Mouse (Mus musculus) urinary bladder, postnatal 36 days (tissue): ENCODE measurements around the gene Amhr2.

Experiments
- DNase-seq, 2 experiments: peaks; one replicate each; pipeline ENCODE4 v3.0.0; 2022; ENCODE audit warnings: low spot score in 2 of 2, mixed read lengths in 1 of 2

Gene Amhr2

DNA sequence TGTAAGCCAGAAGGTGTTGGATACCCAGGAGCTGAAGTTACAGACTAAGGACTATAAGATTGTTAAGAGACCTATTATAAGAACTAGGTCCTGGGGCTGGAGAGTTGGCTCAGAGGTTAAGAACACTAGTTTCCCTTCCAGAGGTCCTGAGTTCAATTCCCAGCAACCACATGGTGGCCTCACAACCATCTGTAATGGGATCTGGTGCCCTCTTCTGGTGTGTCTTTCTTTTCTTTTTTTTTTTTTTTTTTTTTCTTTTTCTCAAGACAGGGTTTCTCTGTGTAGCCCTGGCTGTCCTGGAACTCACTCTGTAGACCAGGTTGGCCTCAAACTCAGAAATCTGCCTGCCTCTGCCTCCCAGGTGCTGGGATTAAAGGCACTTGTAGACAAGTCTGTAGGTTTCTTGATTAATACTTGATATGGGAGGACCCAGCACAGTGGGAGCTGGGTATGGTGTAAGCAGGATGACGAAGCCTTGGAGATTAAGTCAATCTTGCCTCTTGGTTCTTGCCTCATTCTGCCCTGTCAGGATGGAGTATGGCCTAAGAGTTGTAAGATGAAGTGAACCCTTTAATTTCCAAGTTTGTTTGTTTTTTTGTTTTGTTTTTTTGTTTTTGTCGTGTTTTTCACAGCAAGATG is 21.4 kb upstream of the Amhr2 start:
- no peak for DNase-seq

DNA sequence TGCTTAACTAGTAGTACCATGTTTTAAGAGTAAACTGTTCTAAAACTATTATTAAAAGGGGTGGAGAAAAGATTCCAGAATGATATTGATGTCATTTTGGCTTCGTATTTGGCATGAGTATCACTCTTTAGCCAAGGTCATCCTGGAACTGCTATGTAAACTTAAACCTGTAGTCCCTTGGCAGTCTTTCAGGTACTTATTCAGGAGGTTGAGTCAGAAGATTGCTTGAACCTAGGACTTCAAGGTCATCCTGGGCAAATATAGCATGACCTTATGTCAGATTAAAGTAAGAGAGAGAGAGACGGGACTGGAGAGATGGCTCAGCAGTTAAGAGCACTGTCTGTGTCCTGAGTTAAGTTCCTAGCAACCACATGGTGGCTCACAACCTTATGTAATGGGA is 20.5 kb upstream of the Amhr2 start:
- no peak for DNase-seq

DNA sequence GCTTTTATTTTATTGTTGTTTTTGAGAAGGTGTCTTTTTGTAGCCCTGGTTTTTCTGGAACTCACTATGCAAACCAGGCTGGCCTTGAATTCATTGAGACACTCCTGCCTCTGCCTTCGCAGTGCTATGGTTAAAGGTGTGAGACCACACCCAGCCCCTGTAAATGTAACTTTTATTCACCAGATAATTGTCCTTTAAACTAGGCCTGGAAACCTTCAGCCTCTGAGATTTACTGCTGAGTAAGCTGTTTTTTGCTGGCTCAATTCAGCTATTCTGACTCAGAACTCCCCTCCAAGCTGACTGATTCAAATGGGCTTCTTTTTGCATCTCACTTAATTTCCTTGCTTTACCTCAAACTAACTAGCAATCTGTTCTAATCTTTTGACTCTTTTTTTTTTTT is 18.2 kb upstream of the Amhr2 start:
- no peak for DNase-seq

DNA sequence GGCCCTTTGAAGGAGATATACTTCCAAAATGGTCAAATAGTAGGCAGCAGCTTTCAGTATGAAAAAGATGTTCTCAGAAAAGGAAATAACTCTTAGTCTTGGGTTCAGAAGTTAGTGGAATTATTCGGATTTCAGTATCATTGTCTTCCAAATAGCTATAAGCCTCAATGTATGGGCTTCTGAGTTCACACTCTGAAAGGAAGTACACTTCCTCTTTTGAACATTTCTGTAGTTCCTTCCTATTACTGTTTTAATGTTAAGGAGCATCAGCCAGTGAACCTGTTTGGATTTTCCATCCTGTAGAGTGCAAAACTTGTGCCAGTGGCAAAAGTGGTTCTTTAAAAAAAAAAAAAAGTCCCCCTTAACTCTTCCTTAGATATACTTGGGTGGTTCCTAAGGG is 13.1 kb upstream of the Amhr2 start:
- no peak for DNase-seq

DNA sequence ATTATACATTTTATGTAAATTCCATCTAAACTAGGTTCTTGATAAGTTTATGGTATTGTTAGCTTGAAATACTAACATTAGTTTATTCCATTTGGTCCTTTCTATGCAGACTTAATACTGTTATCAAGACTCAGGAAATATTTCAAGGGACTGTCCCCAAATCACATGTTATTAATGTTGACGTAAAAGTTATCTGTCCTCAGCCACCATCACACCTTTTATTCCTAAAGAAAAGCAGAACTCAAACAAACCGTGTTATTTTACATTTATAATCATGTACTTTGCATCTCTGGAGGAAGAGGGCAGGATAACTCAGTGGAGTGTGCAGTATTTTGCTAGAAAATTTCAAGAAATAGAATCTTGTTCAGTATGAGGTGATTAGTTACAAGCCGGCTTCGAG is 12.0 kb upstream of the Amhr2 start:
- DNase-seq, result no peak

DNA sequence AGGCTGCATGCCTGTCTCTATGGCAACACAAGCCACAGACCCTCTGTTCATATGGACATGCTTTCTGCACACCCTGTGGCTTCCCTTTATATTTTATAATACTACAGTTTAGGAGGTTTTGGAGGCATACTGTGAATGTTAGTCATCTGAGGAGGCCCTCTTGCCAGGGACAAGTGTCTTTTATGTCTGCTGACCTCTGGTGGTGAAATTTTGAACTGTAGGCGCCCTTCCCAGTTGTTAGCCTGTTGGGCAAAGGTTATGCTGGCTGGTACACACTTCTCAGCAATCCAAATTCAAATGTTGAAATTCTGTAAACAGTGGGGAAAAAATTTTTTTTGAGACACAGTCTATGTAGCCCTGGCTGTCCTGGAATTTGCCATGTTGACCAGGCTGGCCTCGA is 2.7 kb upstream of the Amhr2 start:
- DNase-seq, result peak; percentile 86 to 91

DNA sequence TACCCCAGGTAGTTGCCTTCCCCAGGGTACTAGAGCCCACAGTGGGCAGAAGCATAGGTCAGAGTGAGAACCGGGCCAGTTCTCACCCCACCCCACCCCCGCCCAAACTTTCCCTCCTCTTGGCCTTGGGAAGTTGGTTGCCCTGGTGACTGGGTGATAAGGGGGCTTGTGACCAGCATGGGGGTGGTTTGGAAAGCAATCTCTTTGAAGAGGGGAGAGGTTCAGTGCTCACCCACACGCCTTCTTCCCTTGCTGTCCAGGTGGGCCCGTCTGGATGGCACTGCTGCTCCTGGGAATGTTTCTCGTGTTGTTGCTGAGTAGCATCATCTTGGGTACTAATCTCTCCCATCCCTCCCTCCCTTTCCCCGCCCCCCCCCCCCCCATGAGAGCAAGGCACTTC is 1.3 kb downstream of the Amhr2 start:
- no peak for DNase-seq

DNA sequence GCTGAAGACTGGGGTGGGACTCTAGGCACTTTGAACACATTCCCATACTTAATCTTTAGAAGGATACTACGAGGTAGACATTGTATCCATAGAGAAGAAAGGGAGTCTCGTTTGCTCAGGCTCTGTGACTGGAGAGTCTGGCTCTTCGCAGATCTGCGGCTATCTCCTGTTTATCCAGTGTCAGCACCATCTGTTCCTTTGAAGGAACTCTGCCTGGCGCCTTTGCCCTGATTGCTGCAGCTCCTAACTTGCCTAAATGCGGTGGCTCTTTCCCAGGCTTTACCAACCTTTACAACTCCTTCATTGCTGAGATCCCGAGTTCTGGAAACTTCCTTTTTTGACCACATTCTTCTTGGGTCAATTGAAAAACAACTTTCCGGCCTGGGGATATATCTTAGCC is 4.2 kb downstream of the Amhr2 start:
- DNase-seq, result no peak

DNA sequence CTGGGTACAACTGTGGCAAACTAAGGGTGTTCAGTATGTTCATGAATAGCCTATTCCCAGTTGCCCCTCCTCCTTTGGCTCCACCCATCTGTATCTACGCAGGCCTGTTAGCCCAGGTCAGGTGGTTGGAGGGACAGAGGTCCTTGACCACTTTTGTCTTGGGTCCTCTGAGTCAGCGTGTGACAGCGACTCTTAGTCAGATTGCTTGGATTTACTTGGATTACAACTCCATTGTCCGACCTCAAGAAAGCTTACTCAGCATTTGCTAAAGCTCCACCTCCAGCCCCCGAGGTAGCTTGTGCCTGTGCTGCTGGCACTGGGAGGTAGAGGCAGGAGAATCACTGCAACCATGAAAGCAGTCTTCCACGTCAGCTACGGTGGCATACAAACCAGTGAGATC is 5.8 kb downstream of the Amhr2 start:
- no peak for DNase-seq

DNA sequence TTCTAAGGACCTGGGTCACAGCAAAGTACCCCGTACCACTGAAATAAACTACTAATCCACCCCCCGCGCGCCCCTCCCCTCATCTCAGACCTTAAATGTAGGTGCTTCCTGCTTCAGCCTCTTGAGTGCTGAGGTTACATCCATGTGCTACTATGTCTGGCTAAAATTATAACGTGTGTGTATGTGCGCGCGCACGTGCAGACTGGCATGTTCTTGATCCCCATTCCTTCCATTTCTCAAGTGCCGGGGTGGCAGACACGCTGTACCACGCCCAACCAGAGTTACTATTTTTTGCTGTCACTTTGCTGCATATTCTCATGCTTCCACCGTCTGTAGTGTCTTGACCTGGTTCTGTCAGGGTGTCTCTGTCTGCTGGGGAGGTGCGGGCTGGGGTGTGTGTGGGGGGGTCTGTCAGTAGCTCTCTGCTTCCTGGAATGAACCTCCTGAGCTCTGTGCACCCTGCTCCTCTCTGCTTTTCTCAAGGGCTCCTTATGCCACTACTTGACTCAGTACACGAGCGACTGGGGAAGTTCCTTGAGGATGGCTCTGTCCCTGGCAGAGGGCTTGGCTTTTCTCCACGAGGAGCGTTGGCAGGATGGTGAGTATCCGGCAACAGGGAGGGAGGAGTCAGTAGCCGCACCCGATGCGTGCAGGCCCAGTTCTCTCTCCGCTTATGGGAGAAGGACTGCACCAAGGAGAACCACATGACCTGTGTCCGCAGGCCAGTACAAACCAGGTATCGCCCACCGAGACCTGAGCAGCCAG is 6.7 kb downstream of the Amhr2 start:
- no peak for DNase-seq

DNA sequence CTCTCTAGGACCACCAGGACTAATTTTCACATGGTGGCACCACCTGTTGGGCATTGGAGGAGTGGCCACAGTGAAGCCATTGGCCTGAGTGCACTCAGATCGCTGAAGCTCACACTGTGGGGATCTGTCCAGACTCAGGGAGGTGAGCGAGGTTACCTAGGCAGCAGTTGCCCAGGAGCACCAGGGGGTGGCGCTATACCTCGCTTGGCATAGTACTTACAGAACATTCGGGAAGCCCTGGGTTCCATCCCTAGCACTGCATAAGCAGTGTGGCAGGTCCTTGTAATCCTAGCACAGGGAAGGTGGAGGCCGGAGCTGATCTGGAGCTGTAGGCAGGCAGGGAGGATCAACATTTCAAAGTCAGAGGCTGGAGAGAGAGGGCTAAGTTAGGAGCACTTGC is 10.8 kb downstream of the Amhr2 start:
- no peak for DNase-seq

DNA sequence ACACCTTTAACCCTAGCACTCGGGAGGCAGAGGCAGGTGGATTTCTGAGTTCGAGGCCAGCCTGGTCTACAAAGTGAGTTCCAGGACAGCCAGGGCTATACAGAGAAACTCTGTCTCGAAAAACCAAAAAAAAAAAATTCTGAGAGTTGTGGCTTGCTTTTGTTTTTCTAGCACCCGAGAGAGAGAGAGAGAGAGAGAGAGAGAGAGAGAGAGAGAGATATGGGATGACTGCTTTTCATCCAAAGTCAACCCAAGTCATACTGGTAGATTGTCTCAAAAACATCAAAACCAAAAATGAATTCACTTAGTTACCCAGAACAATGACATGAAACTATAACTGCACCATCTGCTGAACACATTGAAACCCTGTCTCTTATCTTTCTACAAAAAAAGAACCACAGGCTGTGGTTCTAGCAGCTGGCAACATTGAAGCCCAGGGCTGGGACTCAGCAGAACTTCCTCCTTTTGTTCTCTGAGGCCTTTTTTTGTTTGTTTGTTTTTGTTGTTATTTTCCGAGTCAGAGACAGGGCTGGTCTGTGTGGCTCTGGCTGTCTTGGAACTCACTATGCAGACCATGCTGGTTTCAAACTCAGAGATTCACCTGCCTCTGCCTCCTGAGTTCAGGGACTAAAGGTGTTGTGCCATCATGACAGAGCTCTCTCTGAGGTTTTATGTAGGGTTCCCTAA is 13.0 kb downstream of the Amhr2 start:
- no peak for DNase-seq

DNA sequence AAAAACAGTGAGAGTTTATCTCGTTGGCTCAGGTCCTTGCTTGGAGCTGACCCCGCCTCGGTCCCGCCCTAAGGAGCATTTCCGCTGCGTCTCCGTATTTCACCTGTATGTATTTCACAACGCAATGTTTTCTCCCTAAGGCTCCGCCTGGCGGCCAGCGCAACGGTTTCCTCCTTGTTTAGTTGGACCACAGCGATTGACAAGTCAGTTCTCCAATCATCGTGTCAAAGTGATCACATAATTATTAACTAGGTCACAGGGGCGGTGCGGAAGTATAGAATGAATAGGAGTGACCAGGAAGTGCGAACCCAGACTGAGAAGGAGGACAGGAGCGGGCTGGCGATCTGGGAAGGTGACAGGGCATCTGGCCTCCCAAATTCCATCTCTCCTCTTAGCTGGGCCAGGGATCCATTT is 13.7 kb downstream of the Amhr2 start, which contains the start of gene Prr13:
Gene Prr13 (plus strand): TSS at position 125 of the 414 bp plus-strand sequence.
- peak; percentile 89 to 94 for DNase-seq

DNA sequence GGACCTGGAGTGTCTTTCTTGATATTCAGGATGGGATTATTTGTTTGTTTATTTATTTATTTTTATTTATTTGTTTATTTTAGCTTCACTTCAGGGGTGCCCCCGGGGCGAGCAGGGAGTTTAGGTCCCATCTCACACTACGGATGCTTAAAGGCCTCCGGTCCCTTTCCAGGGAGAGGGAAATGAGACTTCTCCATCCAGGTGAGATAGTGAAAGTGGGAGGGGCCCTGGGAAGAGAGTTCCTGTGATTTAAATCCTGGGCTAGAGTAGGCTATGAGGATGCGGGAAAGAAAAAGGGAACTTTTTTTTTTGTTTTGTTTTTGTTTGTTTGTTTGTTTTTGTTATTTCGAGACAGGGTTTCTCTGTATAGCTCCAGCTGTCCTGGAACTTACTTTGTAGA is 14.2 kb downstream of the Amhr2 start:
- DNase-seq, result no peak

DNA sequence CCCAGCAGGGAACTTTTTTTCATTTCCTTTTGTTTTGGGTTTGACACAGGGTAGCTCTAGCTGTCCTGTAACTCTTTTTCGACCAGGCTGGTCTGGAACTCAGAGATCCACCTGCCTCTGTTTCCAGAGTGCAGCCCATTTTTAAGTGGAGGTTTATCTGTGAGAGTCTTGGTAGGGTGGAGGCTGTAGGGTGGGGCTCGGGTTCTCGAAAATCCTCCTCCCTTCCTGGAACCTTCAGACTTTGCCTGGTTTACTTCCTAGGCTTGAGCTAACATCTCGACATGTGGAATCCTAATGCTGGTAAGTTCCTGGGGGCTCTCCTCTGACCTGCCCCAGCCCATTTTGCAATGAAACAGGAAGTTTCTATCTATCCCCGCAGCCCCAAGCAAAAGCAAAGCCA is 14.7 kb downstream of the Amhr2 start:
- DNase-seq, result no peak

DNA sequence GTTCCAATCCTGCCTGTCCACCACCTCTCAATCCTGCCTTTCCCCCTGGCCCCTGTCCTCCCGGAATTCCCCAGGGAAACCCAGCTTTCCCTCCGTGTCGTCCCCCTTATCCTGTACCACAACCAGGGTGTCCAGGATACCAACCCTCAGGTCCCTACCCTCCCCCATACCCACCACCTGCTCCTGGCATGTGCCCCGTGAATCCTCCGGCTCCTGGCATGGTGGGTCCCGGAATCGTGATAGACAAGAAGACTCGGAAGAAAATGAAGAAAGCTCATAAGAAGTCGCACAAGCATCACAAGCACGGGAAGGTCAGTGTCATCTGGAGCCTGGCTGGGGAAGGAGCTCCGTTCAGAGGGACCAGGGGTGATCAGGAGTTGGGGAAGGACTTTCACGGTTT is 15.2 kb downstream of the Amhr2 start:
- no peak for DNase-seq

DNA sequence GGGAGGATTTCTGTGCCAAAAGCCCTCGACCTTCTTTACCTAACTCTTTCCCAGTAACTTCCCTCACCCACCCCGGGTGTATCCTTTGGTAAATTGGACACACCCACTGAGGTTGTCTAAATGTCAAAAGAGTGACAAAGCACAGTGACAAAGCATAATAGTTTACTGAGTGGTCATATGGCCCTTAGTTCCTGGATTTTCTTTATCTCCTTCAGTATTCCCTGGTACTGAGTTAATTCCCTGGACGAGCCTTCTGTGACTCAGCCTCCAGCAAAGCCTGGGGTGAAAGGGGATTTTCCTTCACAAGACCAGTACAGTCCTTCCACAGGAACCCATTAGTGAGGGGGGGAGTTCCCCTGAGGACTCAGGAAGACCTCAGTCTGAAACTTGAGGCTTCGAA is 15.8 kb downstream of the Amhr2 start:
- no peak for DNase-seq

DNA sequence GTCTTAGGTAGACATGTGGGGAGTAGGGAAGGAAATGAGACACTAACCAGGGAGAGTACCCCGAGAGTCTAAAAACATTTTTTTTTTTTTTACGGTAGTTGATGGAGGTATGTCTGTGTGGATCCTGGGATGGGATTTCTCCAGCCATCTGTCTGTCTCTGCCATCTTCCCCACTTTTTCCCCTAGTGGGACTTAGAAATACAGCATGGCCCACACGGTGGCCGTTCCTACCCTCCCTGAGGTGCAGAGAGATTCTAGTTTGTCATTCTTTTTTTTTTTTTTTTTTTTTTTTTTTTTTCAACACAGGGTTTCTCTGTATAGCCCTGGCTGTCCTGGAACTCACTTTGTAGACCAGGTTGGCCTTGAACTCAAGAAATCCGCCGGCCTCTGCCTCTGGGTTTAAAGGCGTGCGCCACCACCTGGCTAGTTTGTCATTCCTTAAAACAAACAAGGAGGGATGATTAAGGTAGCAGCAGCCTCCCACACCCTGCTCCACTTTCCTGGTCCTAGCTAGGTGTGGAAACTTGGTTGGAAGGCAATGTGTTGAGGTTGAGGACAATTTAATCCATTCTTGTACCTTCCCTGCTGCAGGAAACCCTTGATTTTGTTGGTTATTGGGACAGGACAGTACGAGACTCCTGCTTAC is 16.4 kb downstream of the Amhr2 start:
- no peak for DNase-seq

DNA sequence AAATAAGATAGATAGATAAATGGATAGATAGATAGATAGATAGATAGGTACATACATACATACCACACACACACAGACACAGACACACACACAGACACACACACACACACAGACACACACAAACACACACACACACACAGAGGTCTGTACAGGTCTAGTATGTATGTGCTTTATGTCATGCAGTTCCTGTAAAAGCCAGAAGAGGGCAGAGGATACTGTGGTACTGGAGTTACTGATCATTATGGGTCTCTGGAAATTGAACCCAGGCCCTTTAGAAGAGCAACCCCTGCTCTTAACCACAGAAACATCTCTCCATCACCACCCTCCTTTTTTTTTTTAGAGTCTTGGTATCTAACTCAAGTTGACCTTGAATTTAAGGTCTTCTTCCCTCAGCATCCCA is 18.5 kb downstream of the Amhr2 start:
- no peak for DNase-seq

DNA sequence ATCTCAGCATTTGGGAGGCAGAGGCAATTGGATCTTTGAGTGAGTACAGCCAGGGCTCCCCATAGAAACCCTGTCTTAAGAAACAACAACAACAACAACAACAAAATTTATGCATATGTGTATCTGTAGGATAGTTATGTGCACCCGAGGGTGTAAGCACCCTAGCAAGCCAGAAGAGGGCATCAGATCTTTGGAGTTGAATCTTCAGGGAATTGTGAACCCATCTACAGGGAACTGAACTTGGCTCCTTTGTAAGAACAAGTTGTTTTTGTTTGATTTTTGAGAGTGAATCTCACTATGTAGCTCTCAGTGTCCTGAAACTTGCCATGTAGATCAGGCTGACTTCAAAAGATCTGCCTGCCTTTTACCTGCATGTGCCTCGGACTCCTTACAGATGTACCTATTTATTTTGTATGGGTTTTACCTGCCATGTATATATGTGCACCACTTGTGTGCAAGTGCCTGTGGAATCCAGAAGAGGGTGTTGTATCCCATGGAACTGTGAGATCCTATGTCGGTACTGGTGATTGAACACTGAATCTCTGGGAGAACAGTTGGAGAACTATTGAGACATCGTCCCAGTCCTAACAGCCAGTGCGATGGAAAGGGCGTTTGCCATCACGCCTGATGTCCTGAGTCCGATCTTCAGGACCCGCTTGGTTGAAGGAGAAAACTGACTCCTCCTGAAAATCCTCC is 23.7 kb downstream of the Amhr2 start:
- DNase-seq, result no peak

DNA sequence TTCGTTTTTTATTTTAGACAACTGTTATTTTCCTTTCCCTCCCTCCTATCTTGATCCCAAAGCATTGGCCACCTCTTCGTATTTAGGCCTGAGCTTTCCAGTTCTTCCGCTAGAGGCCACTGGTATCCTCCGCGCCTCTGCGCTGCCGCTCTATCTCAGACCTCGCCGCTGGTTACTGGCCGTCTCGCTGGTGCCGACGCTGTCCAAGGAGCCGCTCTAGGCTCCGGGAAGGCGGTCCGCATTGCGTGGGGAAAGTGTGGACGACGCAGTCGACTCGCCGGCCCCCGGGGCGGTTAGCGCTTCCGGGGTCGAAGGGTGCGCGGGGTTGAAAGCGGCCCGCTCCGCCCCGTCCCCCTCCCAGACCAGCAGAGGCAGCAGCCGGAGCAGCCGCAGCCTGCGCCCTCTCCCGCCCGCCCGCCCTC is 25.0 kb downstream of the Amhr2 start, which contains the start of gene Pcbp2:
Gene Pcbp2 (plus strand): TSS at position 357 of the 422 bp plus-strand sequence.
- DNase-seq, result peak; percentile 88 to 96
